Mouse (Mus musculus) thymus, postnatal 25 days (tissue): ENCODE measurements around the gene Prkar2b.
A peak's percentile ranks its signal among the peaks of the same experiment; 100 is the strongest.
"Not testable (repeated sequence)": the region's sequence is repeated elsewhere in the genome, so short reads cannot be mapped to it uniquely, and the experiment has no call there.

Source experiments
- DNase-seq: peaks from one replicate; pipeline ENCODE4 v3.0.0; 2022

Prkar2b gene

DNA sequence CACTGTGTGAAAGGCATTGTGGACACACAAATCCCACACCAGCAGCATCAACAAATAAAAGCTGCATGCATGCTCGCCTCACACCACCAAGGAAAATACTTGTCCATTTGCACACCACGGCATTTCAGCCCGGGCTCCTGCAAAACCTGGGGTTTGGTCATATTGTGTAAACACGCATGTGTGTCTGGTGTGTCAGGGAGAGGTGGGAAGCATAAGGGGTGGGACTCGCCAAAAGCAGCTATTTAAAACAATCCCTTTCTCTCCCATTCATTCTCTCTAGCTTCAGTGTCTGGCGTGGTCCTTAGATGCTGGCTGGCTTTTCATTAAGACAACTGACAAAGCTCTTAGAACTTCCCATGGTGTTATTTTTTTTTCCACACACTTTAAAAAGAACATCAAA, 1.4 kb downstream of the Prkar2b start:
- DNase-seq = no peak

DNA sequence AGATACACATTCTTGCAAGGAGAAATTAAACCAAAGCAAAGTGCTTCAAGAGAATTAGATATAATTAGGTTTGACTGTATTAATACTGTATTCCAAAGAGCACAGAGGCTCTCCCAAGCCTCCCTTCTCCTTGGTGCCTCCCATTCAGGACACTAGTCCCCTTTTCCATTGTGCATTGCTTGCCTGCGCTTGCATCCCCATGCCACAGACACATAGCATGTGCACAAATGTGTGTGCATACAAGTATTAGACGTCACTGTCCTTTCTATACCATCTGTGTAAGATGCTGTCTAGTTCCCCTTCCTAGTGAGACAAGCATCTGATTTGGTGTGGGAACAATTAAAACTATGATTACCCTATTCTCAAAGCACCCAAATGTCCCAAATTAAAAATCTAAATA, 2.0 kb downstream of the Prkar2b start:
- no peak for DNase-seq

DNA sequence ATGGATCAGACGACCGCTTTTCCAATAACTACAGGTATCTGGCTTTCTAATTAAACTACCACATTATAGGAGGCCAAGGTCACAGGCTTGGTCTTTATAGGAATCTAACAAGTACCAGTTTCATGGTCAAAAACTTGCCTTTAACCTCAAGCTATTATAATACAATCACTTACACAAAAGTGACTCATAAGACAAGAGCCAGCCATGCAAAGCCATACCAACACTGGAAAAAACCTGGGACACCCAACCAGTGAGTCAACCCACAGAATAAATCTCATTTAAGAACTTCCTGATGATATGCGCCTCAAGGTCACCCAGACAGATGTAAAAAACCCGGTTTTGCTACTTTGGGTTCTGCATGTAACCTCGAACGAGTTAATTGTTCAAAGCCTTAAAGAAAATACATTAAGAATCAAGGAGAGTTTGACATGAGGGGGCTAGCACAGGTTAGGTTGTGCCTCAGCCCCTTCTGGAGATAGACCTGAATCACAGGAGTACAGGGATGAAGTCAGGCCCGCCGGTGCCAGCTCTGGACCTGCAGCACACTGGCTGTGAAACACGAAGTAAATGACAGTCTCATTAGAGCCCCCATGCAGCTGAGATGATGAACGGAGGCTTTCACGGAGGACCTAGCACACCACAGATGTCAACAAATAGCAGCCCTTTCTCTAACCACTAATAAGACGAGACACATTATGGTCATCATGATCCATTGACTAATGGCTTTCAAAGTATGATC, 3.5 kb downstream of the Prkar2b start:
- DNase-seq = no peak

DNA sequence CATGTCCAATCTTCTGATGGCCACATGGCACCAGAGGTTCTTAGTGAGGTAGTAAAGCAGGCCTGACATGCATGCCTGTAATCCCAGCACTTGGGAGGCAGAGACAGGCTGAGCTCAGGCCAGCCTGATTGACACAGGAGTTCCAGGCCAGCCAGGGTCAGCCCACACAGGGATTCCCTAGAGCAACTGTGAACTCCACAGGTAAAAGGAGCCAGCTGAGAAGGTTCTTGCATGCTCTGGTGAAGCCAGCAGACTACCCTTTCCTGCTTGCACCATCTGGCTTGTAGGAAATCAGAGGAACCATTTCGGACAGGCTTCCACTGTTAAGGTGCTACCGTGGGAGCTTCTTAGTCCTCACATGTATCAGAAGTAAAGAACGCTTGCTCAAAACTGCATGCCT, 5.3 kb downstream of the Prkar2b start:
- DNase-seq = no peak

DNA sequence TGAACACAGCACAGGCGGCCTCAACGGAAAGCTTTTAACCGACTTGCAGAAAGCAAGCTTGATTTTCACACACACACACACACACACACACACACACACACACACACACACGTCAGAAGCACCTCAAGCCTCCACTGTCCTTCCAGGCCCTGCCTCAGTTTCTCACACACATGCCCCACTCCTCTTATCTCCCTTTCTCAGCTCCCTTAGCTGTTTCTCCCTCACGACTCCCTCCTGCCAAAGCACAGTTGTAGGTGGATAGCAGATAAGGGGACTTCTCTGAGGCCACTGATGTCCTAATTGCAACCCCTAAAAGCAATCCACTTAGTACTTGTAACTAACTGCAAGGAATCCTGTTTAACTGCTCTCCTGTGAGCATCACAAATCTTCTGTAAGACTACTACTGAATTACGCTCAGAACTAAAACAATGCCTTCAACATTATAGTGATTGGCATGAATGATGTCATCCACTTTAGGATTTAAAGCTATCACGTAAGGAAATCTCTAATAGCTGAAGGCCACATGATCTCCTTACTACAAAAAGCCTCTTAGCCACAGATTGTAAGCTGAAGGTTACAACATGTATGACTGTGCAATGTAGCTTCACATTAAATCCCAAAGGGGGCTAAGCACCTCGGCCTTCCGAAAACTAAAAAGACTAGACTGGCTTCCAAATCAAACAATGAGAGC, 6.5 kb downstream of the Prkar2b start:
- no peak for DNase-seq

DNA sequence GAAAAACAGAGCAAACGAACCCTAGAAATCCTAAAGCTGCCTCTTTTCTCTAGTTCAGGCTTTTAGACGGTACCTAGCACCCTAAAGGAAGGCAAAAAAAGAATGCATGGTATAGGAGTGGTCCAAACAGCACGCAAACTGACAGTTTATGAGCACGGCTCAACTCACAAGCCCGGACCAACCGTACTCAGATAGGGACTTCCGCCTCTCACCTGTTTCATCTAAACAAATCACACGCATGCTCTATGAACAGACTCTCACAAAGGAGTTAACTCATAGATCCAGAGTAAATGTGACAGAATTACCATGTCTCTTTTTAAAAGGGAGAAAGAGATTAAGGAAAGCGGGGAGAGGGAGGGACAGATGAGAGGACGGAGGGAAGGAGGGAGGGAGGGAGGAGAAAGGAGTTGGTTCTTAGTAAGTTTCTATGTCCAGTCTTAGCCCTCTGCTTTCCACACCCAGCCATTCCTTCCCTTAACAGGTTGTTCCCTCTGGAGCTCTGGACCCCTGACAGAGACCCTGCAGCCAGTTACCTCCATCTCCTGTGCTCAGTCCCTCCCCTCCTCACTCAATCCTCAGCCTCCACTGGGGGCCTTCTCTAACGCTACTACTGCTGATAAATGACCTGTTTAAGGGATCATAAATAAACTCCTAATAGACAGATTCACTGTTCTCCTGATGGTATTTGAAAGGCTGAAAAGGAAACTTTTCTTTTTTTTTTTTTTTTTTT, 7.3 kb downstream of the Prkar2b start:
- no peak for DNase-seq

DNA sequence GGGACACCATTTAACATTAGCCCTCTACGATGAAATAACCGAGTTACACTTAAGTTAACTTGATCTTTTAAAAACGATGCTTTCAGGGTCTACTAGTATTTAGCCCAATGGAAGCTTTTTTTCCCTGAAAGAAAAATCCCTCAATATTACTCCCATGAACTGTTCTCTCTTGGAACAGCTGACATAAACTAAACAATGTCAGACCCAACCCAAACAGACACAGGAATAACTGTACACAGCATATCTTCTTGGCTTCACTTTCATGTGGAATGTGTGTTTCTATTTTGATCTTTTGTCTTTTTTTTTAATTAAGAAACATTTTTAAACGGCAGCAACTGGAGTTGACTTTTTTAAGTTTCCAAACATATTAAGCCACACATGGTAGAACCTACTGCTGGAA, 8.2 kb downstream of the Prkar2b start:
- no peak for DNase-seq

DNA sequence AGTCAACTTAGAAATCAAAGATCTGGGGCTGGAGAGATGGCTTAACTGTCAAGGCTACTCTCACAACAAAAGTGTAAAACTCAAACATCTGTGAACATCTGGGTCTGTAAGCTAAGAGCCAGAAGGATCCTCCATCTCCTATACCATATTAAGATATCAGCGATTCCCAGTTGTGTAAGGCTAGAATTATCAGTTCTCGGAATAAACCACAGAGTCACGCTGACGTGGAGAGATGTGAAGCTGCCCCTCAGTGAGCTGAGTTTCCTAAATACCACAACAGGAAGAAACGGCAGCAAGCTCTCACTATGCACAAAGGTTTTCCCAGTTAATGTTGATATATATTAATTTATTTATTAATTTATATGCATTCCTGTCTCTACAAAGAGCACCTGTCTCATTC, 10.9 kb downstream of the Prkar2b start:
- DNase-seq = no peak

DNA sequence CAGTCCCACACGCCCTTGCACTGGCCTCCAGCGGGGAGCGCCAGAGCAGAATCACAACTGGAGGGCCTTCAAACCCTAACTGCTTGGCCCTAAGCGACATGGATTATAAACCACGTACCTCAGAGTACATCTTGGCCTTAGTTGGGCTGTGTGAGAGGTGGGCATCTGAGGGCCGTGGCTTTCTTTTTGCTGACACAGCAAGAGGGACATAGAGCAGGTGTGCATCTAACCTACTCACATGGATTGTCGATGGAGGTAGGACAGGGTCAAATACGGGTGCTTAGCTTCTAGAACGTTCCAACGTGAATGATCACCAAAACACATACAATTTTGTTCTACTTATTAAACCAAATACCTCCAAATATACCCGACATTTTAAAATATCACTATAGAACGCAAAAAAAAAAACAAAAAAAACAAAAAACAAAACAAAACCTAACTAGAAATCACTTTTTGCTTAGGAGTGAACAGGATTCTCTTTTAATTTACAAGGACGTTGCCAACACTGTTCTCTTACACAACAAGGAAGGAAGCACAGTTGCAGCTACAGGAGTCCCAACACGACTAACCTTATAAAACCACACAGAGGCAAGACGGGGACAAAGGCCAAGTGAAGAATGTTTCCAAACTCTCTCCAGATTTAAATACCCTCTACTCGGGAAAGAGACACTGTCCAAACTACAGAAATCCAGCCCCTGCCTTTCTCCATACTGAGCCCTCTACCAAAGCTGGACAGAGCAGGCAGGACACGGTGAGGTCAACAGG, 15.3 kb downstream of the Prkar2b start:
- no peak for DNase-seq

DNA sequence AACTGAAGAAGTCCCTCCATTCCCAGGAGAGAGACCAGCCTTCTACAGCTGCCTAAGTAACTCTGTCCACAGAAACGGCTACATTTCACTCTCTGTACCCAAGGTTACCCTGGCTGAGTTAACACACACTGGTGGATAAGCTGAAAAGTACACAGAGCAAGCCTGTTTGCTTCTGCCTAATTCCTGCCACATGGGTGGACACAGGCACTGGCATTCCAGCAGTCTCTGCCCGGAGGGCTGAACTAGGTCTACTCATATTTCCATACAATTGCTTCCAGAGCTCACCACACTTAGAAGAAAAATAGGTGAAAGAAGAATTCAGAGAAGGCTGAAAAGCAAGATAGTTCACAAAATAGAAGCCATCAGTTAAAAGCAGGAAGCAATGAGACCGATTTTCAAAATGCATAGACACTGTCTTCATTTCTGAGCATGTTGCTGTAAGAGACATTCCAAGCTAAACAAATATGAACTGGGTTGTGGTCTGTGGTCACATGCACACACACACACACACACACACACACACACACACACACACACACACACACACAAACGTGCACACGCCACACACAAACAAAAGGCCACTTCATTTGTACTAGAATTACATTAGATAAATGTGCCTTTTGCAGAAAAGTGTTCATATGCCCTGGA, 16.5 kb downstream of the Prkar2b start:
- no peak for DNase-seq

DNA sequence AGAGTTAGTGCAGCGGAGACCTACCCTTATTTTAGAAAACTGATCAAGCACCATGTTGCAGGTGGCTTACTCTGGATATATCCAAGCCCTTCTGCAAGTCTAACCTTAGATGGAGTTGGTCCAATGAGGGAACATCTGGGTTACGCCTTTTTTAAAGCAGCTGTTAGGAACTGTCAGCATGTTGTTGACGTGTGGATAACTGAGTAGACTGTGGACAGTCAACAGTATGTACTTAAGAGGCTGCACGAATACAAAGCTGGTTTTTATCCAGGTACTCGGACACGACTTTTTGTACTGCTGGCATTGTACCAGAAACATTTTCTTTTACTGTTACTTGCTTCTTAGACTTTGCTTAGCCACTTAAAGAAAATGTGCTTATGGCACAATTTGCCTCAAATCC, 27.6 kb downstream of the Prkar2b start:
- DNase-seq = no peak

DNA sequence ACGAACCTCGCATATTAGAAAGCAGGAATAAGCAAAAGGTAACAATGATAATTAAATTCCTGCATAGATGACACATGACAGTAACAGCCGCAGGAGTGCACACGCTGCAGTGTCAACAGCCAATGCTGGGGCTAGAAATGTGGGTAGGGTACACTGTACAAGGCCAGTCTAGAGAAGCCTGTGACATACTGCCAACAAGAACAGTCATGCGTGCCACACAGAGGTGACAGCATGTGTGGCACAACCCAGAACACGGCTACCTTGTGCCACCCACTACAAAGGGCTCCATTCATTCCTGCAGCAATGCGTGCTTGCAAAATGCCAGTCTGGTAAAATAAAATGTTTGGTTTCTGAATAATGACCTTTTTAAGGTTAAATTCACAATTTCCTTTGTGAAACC, 28.2 kb downstream of the Prkar2b start:
- DNase-seq = no peak

DNA sequence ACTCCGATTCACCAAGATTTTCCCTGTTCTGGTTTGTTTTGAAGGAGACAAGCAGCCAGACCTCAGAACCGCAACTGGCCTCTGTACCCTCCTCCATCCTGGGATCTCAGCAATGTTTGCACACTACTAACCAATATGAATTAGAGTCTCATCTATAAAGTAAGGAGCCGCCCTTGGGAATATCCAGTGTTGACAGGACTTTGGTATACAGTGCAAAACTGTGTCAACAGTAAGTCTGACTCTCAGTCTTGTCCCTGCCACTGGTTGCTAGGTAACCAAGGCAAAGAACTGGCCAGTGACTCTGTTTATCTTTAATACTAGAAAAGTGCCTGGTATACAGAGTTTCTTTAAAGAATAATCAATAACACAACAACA, 42.7 kb downstream of the Prkar2b start:
- DNase-seq = no peak

DNA sequence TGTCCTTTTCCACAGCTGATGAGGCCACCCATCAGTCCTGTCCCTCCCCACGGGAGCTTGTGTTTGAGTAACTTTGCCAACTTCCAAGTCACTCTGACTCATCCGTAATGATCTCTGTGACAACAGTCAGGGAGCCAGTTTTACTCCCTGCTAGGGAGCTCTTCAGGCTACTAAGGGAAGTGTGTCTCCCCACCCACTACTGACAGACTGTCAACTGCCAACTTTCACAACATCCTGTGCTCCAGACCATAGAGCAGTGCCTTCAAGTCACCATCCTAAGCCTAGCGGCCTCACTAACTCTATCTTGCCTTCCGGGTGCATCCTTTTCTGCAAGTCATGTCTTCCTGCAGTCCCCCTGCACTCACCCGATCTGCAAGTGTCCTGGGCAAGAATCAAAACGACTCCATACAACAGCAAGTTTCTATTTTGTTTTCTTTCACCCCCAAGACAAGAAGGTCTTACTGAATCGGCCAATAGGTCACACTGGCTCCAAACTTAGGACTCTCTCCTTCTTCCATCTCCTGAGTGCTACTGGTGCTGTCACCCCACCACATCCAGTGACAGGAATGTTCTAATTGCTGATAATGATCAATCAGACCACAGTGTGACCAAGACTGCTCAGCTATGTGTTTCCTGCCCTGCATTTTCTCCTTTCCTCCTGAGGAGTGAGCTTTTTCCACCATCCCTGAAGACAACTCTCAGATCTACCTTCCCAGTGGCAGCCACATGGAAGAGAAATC, 43.3 kb downstream of the Prkar2b start:
- peak; percentile 55 for DNase-seq

DNA sequence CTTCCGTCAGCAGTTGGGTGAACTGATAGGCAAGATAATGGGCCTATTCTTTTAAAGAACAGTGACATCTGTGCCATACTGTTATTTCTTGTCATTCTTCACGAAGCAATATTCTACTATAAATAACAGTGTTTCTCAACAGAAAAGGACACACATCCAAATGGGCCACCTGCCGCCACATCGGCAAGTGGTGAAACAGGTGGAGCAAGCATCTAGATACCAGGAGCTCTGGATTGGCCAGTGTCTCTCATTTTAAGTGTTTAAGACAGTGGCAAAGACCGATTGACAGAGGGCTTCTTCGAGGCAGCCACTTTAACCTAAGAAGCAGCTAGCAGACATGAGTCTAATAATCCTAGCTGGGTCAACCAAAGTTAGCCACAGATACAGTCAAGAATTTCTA, 44.6 kb downstream of the Prkar2b start:
- no peak for DNase-seq

DNA sequence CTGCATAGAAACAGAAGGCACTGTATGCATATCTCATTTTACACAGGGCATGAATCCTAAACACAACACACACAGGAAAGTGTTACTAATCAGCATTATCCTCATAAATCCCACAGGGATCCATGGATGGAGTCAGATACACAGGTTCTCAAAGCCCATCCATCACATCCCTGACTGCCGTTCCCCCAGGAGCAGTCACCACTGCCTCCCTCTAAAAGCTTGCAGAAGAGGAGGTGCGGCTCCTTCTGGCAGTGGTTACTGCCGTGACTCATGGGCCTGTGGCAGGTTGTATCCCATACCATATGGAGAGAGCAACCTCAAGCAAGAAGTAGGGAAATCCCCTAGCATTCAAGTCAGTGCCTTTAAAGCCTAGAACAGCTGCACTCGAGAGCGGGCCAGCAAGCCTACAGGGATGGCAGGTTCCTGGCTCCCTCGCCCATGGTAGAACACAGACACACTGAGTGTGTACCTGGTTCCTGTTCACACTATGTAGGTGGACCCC, 45.8 kb downstream of the Prkar2b start:
- no peak for DNase-seq

DNA sequence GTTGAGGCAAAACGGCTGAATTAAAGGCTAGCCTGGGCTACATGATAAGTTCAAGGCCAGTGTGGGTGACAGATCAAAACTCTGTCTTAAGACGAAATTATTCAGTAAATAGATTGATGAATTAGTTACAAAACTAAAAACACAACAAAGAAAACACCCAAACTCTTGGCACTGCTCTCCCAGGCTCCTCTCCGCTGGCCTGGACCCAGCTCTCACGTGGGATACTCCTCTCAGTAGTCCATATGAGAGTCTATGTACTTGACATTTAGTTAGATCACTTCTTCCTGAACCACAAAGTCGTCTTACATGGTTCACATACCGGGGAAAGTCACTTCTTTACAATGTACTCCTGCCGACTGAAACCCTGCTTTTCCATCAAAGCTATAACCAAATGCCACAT, 46.3 kb downstream of the Prkar2b start:
- DNase-seq = no peak

DNA sequence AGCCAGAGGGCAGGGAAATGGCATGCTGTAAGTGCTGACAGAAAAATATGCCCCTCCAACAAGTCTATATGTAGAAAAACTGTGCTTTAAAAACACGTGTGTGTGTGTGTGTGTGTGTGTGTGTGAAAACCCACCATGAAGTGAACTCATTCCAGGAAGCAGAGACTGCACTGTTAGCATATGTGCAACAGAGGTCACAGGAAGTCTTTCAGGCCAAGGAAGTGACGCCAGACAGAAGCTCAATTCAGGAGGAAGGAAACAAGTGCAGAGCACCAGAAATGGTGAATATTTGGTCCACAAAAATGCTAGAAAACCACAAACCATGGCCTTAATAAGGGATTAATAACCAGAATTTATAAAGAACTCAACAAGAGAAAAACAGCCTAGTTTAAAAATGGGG, 48.9 kb downstream of the Prkar2b start:
- DNase-seq = no peak

DNA sequence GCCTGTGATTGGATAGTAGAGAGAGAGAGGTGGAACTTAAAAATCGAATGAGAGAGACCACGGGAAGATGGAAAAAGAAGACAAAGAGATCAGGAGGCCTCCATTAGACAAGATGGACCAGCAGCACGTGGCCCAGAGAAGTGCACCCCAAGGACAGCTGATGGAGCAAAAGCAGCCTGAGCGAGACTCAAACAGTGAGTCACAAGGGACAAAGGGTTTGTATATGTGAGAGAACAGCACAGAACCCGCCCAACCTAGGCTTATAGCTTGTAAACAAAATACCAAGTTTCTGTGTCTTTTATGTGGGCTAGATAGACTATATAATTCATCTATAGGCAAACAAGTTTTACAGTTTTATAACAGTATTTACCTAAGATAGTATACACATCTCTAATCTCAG, 50.0 kb downstream of the Prkar2b start:
- DNase-seq = no peak

DNA sequence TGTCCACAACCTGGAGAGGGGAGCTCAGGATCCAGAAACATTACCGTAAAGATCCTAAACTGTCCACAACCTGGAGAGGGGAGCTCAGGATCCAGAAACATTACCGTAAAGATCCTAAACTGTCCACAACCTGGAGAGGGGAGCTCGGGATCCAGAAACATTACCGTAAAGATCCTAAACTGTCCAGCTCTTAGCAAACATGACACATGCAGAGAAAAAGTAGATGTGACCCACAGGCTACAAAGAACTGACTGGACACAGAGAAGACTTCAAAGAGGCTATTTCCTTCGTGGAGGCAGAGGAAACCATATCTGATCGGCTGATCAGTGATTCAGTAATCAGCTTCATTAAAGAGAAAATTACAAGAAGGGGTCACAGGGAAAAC, 51.1 kb downstream of the Prkar2b start:
- not testable (repeated sequence) for DNase-seq

DNA sequence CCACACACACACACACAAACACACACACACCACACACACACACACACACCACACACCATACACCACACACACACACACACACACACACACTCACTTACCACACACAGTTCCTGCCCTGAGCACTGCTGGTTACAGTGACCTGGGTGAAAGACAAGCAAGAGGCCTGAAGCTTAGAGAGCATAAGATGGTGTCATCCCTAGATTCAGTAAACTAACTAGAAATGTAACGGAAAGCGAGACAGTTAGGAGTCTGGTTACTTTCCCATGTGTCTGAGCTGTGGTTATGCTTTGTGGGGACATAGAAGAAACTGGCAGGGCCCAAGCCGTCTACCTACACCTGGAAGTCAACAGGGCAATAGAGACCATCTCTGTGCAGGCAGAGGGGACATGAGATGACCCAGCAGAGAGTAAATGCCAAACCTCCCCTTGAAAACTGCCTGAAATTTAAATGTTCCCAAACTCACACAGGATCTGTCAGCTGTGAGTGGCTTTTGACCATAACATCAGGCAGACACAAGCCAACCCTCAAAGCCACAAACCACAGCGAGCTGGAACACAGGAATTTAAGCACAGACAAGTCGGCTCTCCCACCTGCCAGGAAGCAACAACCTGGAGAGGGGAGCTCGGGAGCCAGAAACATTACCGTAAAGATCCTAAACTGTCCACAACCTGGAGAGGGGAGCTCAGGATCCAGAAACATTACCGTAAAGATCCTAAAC, 51.7 kb downstream of the Prkar2b start:
- DNase-seq = peak; percentile 22
